Mouse (Mus musculus): ENCODE measurements at regions not wholly inside any gene's neighbourhood (a gene's known extent, or its start where the extent isn't known, plus 50 kb on each side); places are given as distances from the start of the nearest gene placed in this dataset.

- no peaks in the 10 kb centered on the region for H3K27me3 ChIP-seq
- H3K9ac ChIP-seq: no peak overlapping the region
- no peaks in the 10 kb centered on the region for H3K9me3 ChIP-seq
- WGBS: 85% methylated on average over 2 of the region's 2 CpGs
- H3K4me3 ChIP-seq: no peak overlapping the region
- no peaks in the 10 kb centered on the region for H3K36me3 ChIP-seq
- no peak overlapping the region for H3K4me2 ChIP-seq
- ATAC-seq (ENCODE audit: low read depth): no peak
- no peak overlapping the region for H3K27ac ChIP-seq (replicated peaks)
- no peaks in the 10 kb centered on the region for H3K4me1 ChIP-seq (replicated peaks)
Observed at GRCm38 (mm10) chr14:37279356-37279755, 144.3 kb upstream of the Ghitm start.

GRCm38 (mm10) chr14:37276728-37277695, 141.9 kb upstream of the Ghitm start:
- H3K27ac ChIP-seq (replicated peaks): no peak overlapping the region
- no peaks in the 10 kb centered on the region for H3K9me3 ChIP-seq
- no peak overlapping the region for H3K4me3 ChIP-seq
- no peaks in the 10 kb centered on the region for H3K27me3 ChIP-seq
- ATAC-seq (ENCODE audit: low read depth): no peak
- H3K36me3 ChIP-seq: no peaks in the 10 kb centered on the region
- H3K4me1 ChIP-seq (replicated peaks): peaks cover 2% of the 10 kb centered on the region; the same call in 1 of the 2 replicates
- H3K4me2 ChIP-seq: no peak overlapping the region
- H3K9ac ChIP-seq: no peak overlapping the region
- WGBS: 65% methylated on average over 7 of the region's 7 CpGs

DNA sequence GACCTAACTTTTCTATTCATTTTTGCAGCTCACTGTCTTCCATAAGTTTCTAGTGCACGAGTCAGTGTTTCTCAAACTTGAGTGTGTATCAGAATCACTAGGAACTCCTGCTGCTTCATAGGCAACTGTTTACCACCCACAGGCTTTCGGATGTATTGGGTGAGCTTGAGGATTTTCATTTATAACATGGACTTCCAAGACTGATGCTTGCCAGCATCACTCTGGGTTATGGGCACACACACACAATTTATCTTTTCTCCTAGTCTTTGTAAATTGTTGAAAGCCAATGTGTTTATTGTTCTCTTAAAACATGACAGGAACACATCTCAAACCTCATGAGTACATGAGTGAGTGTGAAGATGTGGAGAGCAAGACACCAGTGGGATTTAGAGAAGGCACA, 137.0 kb upstream of the Ghitm start:
- no peaks in the 10 kb centered on the region for H3K9me3 ChIP-seq
- WGBS: 77% methylated on average over 2 of the region's 2 CpGs
- peak overlapping the region; percentile 67 for H3K27ac ChIP-seq (replicated peaks)

DNA sequence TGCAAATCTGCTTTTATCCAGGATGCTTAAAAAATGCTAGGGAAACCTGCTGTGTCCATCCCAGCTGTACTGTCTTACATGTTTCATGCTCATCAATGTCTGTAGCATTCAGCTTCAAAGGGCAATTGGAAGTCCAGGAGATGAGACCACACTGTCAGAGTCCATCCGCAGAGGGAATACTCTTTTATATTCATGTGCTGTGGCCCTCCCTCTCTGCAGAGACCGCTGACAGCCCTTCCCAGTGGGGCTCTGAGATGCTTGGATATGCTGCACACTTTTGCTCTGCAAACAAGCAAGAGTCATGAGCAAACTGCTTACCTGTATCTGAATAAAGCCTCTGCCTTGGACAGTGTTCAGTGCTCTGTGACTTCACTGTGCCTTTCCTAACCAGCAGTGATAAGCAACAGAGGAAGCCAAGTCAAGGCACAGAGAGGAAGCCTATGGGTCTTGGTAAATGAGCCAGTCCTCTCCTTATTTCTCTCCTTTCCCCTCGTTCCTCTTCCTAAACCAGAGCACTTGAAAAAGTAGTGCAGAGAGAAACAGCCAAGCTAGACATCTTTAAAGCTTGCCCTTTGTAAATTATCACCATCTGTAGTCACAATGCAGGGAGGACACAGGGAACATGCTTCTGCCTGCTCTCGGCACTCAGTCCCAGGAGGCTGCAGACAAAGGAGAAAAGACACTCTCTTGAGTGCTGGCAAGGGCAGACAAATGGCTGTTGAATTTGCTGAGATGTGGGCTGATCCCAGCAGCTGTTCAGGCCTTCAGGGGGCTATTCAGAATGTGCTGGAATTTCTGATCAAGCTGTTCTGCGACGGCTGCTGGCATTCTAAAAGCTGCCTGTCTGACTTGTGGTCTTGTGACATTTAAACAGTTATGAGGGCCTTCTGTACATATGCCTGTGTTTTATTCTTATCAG, 136.2 kb upstream of the Ghitm start:
- Histone ChIP-seq H3K4me1 (replicated peaks) (peaks cover 14% of the 10 kb centered on the region), H3K4me2 (peak overlapping the region; percentile 20; the same call in 1 of the 2 replicates), H3K9me3 (no peaks in the 10 kb centered on the region), H3K4me3 (no peak overlapping the region), H3K9ac (no peak overlapping the region), H3K27ac (replicated peaks) (peak overlapping the region; percentile 67), H3K27me3 (no peaks in the 10 kb centered on the region), H3K36me3 (no peaks in the 10 kb centered on the region)
- ATAC-seq (ENCODE audit: low read depth): peak; percentile 85
- 14% methylated on average over 6 of the region's 6 CpGs for WGBS

More for the DNA sequence above, 137.0 kb upstream of the Ghitm start:
- Histone ChIP-seq H3K27me3 (no peaks in the 10 kb centered on the region), H3K4me3 (no peak overlapping the region), H3K4me1 (replicated peaks) (peaks cover 14% of the 10 kb centered on the region), H3K9ac (no peak overlapping the region), H3K4me2 (no peak overlapping the region), H3K36me3 (no peaks in the 10 kb centered on the region)
- ATAC-seq (ENCODE audit: low read depth): no peak

GRCm38 (mm10) chr14:37269920-37270319, 134.8 kb upstream of the Ghitm start:
- Histone ChIP-seq H3K4me1 (replicated peaks) (peaks cover 14% of the 10 kb centered on the region), H3K27ac (replicated peaks) (no peak overlapping the region), H3K9me3 (no peaks in the 10 kb centered on the region), H3K4me3 (no peak overlapping the region), H3K27me3 (no peaks in the 10 kb centered on the region), H3K4me2 (no peak overlapping the region), H3K36me3 (no peaks in the 10 kb centered on the region), H3K9ac (no peak overlapping the region)
- ATAC-seq (ENCODE audit: low read depth): no peak
- 74% methylated on average over 2 of the region's 2 CpGs for WGBS

DNA sequence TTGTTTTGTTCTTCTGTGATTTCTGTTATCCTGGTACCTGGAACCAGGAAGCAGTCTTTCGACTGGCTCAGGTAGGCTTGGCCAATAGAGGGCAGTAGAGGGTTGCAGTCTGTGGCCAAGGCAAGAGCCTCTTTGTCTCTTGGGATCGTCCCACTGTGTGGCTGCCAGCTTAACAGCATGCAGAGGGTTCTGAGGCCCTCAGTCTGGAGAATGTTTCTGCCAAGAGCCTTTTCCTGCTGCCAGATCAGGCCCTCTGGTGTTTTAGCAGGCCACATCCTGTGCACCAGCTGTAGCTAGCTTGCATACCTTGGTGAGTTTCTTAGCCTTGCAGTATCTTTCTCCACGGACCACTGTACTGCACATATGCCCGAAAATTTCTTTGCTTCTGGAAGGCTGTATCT, 103.6 kb upstream of the Ghitm start:
- no peaks in the 10 kb centered on the region for H3K27me3 ChIP-seq
- no peak overlapping the region for H3K9ac ChIP-seq
- H3K9me3 ChIP-seq: no peaks in the 10 kb centered on the region
- peaks cover 4% of the 10 kb centered on the region for H3K4me1 ChIP-seq (replicated peaks)
- 39% methylated on average over 4 of the region's 4 CpGs for WGBS
- H3K36me3 ChIP-seq: no peaks in the 10 kb centered on the region
- H3K4me2 ChIP-seq: no peak overlapping the region
- peak; percentile 90 for ATAC-seq (ENCODE audit: low read depth)
- H3K4me3 ChIP-seq: no peak overlapping the region
- 0 out of 2 replicates have a peak overlapping the region, but pooled peaks have one; percentile 5 for H3K27ac ChIP-seq (replicated peaks)

- Histone ChIP-seq H3K4me3 (no peak overlapping the region), H3K9me3 (no peaks in the 10 kb centered on the region), H3K4me1 (replicated peaks) (peaks cover 4% of the 10 kb centered on the region), H3K9ac (no peak overlapping the region), H3K4me2 (no peak overlapping the region), H3K27me3 (no peaks in the 10 kb centered on the region), H3K27ac (replicated peaks) (no peak overlapping the region), H3K36me3 (no peaks in the 10 kb centered on the region)
- WGBS: 88% methylated on average over 5 of the region's 5 CpGs
- ATAC-seq (ENCODE audit: low read depth): no peak
Observed at GRCm38 (mm10) chr14:37237191-37237590, 102.1 kb upstream of the Ghitm start.

DNA sequence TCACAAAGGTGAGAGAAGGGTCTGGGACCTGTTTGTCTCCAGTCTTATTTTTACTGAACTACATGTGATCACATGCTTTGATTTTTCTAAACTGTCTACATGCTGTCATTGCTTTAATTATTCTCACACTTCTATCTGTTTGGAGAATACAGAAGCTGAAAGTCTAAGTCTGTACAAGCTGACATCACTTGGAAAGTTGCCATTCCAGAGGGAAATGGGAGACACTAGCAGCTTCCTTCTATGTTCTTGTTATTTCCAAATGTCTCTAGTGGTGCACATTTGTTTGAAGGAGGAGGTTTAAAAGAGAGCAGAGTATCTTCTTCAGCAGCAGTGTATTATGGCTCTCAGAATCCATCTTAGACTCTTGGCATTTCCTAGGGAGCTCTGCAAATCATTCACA, 73.2 kb upstream of the Ghitm start:
- no peaks in the 10 kb centered on the region for H3K27me3 ChIP-seq
- no peaks in the 10 kb centered on the region for H3K4me1 ChIP-seq (replicated peaks)
- ATAC-seq (ENCODE audit: low read depth): no peak
- H3K27ac ChIP-seq (replicated peaks): no peak overlapping the region
- no peak overlapping the region for H3K4me2 ChIP-seq
- no peak overlapping the region for H3K4me3 ChIP-seq
- no peak overlapping the region for H3K9ac ChIP-seq
- H3K36me3 ChIP-seq: no peaks in the 10 kb centered on the region
- no peaks in the 10 kb centered on the region for H3K9me3 ChIP-seq

- Histone ChIP-seq H3K27me3 (no peaks in the 10 kb centered on the region), H3K4me2 (no peak overlapping the region), H3K9me3 (no peaks in the 10 kb centered on the region), H3K27ac (replicated peaks) (no peak overlapping the region), H3K4me1 (replicated peaks) (no peaks in the 10 kb centered on the region), H3K9ac (no peak overlapping the region), H3K36me3 (no peaks in the 10 kb centered on the region), H3K4me3 (no peak overlapping the region)
- no peak for ATAC-seq (ENCODE audit: low read depth)
- 74% methylated on average over 5 of the region's 5 CpGs for WGBS
Observed at GRCm38 (mm10) chr14:37189795-37190194, 54.7 kb upstream of the Ghitm start.

All from neural tube, embryonic 13.5 days (tissue).